Mouse (Mus musculus): Measurements from ENCODE around the gene Agps.
"Not testable (repeated sequence)": the region's sequence is repeated elsewhere in the genome, so short reads cannot be mapped to it uniquely, and the experiment has no call there.

The Agps gene

DNA sequence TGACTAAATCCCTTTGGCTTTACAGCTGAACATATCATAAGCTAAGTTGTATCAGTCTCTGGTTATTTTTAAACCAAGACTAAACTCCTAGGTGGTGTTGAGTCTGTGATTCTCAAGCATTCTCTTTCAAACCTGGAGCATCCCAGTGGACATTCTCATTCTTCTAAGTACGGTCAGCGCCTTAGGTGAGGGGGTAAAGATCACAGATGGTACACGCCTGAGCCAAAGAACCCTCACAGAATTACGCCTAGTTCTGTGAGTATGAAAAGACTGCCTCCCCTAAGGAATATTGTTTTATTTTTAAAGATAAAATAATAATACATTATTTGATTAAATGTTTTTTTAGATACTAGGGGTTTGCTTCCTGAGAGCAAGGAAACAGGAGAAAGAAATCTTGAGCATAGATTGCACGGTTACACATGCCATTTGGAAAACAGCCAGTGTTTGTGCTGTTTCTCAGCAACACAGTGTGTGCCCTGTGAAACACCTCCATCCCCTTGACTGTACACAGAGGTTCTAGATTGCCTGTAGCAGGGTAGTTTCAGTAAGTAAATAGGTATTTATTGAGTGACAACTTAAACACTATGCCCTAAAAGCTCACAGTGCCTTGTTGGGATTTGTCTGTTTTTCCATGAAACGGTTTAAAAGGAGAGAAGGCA lies 97.9 kb downstream of the Agps start:
- DNase-seq (ENCODE audit: low spot score), result no peak

DNA sequence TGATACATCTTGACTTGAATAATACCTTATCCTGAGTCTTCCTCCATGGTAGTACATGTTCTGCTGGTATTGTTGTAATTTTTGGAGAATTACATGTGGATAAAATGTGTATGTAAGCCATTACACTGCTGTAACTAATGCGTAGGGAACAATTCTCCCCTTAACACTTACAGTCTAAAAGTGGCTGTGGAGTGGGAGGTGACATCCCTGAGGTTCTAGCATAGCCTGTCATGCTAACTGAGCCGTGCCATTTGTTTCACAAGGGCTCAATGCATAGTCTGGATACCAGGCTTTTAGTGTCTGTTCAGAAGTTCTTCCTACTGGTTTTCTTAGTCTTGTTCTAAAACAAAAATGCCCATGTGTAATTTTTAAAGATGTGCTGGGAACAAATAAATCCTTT lies 99.0 kb downstream of the Agps start:
- no peak for DNase-seq (ENCODE audit: low spot score)

DNA sequence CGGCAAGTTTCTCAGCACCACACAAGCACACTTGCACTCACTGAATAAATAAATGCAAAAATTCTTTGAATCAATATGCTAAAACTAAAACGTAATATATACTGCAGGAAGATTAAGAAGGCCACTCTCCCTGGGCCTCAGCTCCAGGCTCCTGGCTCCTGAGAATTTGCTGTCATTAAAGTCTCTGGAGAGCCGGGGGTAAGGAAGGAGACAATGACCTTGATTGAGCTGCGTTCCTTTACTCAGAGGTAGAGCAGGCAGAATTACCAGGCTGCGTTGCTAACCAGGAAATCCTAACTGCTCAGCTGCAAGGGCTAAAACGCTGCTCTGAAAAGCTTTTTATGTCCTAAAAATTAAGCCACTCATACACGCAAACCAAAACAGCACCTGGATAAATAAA lies 101.6 kb downstream of the Agps start:
- no peak for DNase-seq (ENCODE audit: low spot score)

DNA sequence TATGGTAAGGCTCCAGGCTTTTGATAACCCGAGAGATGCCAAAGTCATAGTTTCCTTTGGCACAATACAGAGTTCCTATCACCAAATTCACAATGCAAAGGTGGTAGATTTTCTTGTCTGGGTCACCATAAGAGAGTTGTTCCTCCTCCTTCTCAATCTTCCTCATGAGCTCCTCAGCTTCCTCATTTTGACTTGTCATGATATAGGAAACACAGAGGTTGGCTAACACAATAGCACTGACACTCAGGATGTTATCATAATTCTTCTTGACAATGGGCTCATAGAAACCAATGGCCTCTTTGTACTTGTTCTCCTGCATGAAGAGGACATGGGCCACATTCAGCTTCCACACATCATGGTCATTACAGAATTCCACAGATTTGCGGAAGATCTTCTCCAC lies 104.7 kb downstream of the Agps start:
- not testable (repeated sequence) for DNase-seq (ENCODE audit: low spot score)

DNA sequence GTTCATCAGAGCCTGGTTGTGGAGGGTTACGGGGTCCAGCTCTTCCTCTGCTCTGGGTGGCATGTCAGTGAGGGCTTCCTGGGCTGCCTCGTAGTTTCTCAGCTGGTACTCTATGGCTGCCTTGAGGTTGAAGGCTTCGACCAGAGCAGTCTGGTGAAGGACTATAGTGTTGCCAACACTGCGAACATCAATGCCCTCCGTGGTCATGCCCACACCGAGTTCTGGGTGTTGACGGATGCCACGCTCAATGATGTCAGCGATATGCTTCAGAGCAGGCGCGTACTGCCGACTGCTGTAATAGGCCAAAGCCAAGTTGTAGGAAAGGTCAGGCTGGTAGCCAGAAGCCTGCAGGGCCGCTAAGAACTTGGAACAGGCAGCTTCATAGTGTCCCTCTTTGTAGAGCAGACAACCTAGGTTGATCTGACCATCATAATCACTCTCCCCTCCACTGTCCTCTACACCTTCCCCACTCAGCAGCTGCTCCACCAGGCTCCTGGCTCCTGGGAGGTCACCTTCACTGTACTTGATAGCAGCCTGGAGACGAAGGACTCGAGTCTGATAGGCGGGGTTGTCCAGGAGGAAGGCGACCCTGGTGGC lies 105.6 kb downstream of the Agps start:
- peak; percentile 26 for DNase-seq (ENCODE audit: low spot score)

DNA sequence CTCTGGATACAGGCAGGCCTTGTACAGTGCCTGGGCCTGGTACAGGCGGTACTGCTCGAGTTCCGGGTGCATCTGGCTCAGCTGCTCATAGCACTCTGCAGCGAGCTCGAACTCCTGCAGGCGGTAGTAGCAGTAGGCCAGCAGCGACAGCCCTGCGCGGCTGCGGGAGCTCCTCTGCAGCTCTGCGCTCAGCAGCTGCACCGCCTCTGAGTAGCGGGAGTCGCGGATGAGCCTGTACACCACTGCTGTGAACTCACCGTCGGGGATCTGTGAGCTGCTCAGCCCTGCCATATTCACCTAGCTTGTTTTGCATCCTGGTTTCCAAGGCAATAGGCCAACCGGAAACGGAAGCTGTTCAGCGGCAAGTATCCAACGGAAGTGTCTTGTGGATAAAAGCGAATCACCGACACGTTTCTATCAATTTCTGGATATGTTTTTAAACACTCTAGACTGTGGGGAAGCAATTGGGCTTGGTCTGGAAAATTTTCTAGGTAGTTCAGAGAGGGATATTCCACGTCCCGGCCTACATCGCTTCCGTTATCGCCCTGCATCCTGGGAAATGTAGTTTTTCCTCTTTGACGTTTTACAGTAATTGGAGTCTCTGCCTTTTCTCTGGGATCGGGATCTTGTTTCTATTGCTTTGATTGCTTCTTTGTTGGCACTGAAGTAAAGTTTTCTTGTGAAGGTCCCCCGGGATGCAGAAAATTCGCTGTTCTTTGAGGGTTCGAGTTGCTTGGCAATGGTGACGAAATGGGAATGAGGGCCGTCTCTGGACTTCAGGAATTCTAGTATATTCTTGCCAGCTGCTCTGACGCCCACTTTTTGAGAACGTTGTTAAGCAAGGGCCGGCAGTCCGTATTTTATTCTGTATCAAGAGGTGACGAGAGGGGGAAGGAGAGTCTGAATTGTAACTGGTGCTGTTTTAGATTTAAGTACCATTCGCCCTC lies 106.4 kb downstream of the Agps start, which contains the start of gene Ttc30b:
Gene Ttc30b (minus strand): TSS at position 469 of the 947 bp plus-strand sequence.
- DNase-seq (ENCODE audit: low spot score), result peak; percentile 92

DNA sequence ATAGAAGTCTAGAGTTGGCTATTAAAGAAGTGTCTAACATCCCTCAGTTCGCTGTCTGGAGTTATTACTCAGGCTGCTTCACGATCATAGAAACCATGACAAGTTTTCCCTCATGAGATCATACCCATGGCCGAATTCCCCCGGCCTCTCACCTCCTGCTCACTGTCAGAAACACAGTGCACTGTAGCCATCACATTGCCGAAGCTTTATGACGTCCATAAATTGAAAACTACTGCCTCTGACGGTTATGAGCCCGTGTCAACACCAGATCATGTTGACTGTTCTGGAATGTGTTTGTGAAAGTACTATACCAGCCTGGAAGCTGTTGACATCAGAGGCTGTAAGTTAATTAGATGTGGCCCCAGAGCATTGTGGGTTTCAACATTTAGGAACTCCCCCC lies 118.7 kb downstream of the Agps start:
- DNase-seq (ENCODE audit: low spot score), result no peak

DNA sequence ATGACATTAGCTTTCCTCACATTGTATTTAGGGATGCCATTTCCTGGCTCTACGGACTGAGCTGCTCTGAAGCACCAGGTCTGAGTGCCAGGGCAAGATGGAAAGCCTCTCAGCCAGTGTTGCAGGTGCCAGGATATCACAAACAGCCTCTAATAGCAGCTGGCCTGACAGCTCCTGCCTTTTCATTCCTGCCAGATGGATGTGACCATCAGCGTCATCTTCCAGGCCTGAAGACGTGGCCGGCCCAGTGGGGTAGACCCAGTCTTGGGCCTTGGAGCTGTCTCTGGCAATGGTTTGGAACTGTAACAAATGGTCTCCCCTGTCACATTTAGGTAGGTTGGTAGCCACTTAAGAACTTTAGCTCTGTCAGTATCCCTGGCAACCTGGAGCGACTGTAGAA lies 121.3 kb downstream of the Agps start:
- DNase-seq (ENCODE audit: low spot score), result no peak

DNA sequence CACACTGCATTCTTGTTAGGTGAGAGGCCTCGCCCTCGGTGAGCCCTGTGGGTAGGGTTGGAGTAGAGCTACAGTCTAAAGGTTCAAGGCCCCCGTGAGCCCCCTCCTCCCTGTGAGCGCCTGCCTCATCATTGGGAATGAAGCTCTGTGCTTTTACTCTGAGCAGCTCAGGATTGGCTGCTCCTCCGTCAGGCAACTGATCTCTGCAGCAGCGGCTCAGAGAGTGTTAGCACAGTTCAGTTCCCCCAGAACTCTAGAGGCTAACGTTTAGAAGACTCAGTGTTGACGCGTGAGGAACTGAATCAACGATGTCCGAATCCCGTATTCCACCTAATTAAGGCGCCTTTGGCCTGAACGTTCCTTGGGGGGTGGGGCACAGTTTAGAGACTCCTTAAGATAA lies 123.7 kb downstream of the Agps start:
- no peak for DNase-seq (ENCODE audit: low spot score)

DNA sequence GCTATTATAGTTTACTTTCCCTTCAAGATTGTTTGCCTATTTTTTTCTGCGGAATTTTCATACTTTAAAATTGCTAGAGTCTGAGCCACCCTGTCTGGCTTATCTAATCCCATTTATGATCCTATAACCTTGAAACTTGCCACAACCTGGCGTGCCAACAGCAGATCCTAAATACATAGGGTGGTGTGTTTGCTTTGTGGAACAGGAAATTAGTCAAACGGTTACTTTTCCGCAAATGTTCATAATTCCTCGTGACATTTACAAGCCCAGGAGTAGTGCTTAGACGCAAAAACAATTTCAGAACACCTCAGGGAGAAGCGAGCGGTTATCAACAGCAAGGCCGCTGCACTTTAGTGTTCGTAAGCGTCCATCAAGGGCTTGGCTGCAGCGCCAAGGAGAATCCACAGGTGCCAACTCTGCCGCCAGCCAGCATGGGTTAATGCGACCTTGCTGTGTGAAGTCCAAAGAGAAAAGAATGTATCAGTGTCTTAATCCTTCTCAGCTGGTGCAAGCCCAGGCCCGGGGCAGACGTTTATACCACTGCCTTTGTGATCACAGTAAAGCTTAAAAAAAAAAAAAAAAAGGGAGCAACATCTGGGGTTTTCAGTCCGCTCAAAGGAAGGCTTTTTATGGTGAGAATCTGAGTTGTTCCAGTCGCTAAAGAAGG lies 127.3 kb downstream of the Agps start:
- no peak for DNase-seq (ENCODE audit: low spot score)

DNA sequence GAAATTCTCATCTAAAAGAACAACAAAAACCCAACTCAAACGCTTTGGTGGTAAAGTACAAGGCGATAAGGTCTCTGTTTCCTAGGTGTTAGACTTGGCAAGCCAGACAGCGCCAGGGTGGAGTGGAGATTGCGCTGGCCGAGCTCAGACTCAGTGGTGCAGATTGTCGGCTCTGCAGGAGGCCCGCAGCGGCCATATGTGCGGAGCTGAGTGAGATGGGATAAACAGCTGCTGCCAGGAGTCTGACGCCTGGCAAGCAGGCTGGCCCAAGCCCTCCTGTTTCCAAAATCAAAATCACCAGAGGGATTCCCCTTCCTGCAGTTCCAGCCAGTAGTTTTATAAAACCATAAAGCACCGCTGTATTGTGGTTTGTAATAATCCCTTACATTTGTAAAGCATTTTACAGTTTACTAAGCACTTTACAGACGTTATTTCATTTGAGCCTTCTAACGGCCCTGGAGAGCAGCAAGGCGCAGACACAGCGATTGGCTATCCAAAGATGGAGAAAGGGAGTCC lies 127.9 kb downstream of the Agps start:
- DNase-seq (ENCODE audit: low spot score), result no peak

DNA sequence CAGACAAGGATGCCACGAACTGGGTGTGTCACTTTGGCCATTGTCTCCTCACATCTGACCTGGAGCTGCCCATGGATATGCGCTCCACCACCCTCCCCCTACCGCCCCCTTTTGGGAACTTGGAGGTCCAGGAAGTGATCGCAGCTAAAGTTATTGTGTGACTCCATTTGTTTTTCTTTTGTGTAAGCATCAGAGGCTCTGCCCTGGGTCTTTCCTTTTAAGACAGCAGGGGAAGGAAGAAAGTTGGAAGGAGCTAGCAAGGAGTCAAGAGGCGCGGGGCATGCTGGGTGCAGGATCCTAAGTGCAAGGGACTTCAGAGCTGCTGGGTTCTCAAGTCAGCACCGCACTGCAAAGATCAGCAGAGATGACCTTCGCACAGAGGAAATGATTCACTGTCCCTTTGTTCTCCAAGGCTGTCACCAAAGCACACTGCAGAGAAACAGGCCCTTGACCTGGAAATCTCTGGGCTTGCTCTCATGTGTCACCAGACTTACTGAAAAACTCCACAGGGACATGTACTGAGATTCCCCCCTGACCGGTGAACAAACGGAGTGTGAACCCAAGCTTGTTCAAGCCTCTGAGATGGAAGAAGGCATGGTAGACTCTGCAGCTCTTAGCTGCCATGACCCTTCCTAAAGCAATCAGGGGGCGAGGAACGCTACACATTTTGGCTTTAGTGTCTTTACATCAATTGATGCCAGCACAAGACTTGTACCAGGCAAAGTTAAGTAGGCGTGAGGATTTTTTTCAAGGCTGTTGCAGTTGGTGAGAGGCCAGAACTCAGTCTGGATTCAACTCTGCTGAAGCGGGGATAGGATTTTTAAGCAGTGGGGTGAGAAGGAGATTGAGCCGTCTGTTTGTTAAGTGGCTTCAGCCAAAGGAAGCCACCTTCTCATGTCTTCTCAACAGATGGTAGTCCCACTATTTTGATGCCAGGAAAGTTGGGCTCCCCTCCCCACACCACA lies 128.7 kb downstream of the Agps start:
- peak; percentile 24 for DNase-seq (ENCODE audit: low spot score)

DNA sequence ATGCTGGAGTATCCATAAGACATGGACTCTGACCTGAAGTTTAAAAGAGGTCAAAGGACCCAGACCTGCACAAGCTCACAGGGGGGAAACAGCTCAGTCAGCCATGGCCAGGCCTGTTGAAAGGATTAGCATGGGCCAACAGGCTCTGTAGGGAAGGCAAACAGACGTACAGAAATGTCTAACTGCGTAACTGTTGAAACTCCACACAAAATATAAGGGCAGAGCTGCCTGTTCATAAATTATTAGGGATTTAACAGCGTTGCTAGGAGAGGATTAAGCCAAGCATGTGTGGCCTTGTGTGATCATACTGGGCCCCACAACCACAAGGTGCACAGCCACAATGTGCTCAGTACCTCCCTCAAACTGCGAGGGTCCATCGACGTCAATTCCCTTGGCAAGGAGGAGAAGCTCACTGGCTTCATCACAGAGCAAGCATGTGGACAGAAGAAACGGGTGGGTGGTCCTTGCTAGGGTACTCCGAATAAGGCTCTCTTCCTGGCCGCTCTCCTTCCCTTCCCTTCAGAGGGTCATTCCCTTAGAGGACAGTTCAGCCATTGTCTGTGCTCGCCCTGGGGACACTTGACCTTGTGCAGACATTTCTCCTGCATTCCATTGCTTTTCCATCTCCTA lies 131.3 kb downstream of the Agps start:
- DNase-seq (ENCODE audit: low spot score), result no peak

DNA sequence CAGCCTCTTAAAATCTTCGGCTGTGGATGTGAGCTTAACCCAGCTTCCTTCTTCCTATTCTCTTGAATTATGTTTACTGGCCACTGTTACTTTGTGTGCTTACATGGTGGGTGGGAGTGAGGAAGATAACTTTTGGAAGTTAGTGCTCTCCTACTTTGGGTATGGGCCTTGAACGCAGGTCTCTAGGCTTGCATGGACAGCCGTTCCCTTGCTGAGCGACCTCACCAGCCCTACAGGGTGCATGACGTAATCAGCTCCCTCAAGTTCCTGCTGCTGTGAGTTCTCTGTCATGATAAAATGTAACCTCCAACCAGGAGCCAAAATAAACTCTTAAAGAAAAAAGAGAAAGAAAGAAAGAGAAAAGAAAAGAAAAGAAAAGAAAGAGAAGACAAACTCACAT lies 132.1 kb downstream of the Agps start:
- DNase-seq (ENCODE audit: low spot score), result peak; percentile 23

DNA sequence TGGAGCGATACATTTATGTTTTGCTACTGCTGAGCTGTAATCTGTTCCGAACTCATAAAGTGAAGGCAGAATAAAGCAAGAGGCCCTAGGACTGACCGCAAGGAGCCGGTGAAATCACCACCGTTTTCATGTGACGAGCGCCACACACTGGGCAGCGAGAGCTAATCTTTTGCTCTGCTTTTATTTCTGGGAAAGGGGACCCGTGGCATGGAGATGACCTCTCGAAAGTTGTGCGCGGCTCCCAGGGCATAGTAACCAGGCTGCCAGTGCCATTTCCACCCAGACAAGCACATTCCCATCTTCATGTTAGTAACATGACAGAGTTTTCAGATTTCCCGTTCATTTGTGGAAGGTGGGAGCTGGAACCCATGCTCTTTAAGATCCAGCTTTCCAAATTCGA lies 132.5 kb downstream of the Agps start:
- DNase-seq (ENCODE audit: low spot score), result peak; percentile 60

DNA sequence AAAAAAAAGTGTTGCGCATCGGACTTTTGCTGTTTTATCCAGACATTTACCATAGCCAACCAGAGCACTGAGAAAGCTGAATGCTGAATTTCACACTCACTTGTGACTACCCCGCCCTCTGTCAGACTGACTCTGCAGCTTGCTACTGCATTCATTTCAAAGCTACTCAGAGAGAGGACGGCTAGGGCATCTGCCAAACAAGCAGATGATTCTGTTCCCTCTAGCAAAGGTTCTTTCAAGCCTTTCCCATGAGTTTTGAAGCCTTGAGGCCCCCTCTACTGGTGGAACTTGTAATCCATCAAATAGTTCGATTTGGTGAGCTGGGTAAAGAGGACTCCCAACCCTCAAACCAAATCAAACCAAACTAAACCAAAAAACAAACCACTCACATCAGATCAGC lies 133.0 kb downstream of the Agps start:
- DNase-seq (ENCODE audit: low spot score), result peak; percentile 85

DNA sequence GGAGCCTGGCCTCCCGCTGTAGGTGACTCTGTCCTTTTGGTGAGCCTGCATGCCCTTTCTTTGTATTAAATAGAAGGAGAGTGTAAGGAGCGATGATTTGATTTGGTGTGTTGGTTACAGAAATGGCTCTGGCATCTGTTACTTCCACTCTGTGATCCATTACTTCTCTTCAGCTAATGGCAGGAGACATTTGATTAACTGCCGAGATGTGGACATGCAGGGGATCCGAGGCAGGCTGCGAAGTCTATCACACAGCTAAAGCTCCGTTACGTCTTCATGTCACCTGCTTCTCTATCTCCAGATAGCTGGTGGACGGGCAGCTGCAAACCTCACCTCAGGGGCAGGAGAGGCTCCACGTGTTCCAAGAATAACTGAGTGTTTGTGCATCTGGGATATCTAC lies 142.2 kb downstream of the Agps start:
- DNase-seq (ENCODE audit: low spot score), result no peak

DNA sequence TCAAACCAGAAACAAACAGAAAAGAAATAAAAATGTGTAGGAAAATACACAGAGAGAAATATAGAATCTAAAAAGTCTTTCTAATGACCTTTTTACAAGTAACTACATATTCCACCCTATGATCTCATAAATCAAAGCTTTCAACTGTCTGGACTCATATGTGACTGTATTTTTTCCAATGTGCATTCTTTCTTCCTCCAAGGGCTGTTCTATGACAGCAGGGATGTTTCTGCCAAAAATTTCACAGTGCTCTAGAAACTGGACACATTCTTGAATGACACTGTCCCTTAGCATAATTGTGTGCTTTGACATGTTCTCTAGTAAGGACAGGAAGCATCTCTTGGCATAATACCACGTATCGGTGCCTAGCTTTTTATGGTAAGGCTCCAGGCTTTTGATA lies 144.1 kb downstream of the Agps start:
- not testable (repeated sequence) for DNase-seq (ENCODE audit: low spot score)

DNA sequence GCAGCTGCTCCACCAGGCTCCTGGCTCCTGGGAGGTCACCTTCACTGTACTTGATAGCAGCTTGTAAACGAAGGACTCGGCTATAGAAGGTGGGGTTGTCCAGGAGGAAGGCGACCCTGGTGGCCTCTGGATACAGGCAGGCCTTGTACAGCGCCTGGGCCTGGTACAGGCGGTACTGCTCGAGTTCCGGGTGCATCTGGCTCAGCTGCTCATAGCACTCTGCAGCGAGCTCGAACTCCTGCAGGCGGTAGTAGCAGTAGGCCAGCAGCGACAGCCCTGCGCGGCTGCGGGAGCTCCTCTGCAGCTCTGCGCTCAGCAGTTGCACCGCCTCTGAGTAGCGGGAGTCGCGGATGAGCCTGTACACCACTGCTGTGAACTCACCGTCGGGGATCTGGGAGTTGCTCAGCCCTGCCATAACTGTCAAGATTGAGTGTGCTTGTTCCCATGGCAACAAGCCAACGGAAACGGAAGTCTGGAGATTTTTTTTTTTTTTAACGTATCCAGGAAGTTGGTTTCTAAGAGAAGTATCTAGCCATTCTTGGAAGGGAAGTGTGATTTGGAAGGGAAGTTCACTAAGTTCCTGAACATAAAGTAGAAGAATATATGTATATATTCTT lies 145.9 kb downstream of the Agps start, which contains the start of gene Ttc30a2:
Gene Ttc30a2 (minus strand): TSS at position 419 of the 617 bp plus-strand sequence.
- not testable (repeated sequence) for DNase-seq (ENCODE audit: low spot score)
